Mouse (Mus musculus) limb, embryonic 11.5 days (tissue): ENCODE data around the gene Prim2. TPM values are rescaled to one million over a fixed set of nuclear protein-coding genes. Genes with fewer than 3 reads are reported as not detected.

Source experiments
- ATAC-seq: fragments of 200-750 bp; cut with Nextera tagmentation; 2 replicates; pipeline ENCODE4 v1.8.0; 2017; ENCODE audit warnings: low read depth; ENCODE audit not compliant: insufficient number of reproducible peaks, low FRiP score, low TSS enrichment
- DNase-seq: peaks from one replicate; pipeline ENCODE4 v3.0.0-alpha.2; 2015; ENCODE audit warnings: low spot score
- H3K27ac ChIP-seq: fragments of 300-500 bp; sonication (generic); replicated peaks from 2 replicates; pipeline ENCODE4 v1.5.1; 2014; ENCODE audit warnings: low read depth, mild to moderate bottlenecking, low read length
- H3K27me3 ChIP-seq: fragments of 300-500 bp; sonication (generic); 2 replicates; pipeline ENCODE4 v1.6.1; 2014; ENCODE audit warnings: mild to moderate bottlenecking, low read length, mixed read lengths; ENCODE audit not compliant: control insufficient read depth, insufficient read depth
- H3K36me3 ChIP-seq: fragments of 300-500 bp; sonication (generic); 2 replicates; pipeline ENCODE4 v1.6.1; 2014; ENCODE audit warnings: mild to moderate bottlenecking, low read length, moderate library complexity, mixed read lengths; ENCODE audit not compliant: control insufficient read depth, insufficient read depth
- H3K4me1 ChIP-seq: fragments of 300-500 bp; sonication (generic); 2 replicates; pipeline ENCODE4 v1.6.1; 2014; ENCODE audit warnings: low read length, mixed read lengths; ENCODE audit not compliant: control insufficient read depth, insufficient read depth
- H3K4me2 ChIP-seq: fragments of 300-500 bp; sonication (generic); 2 replicates; pipeline ENCODE4 v1.6.1; 2014; ENCODE audit warnings: low read depth, mild to moderate bottlenecking, moderate library complexity; ENCODE audit not compliant: severe bottlenecking
- H3K4me3 ChIP-seq: fragments of 300-500 bp; sonication (generic); 2 replicates; pipeline ENCODE4 v1.5.1; 2014; ENCODE audit warnings: low read depth, low read length
- H3K9ac ChIP-seq: fragments of 300-500 bp; sonication (generic); 2 replicates; pipeline ENCODE4 v1.6.1; 2014; ENCODE audit warnings: mild to moderate bottlenecking, low read length
- H3K9me3 ChIP-seq: fragments of 300-500 bp; sonication (generic); 2 replicates; pipeline ENCODE4 v1.6.1; 2016; ENCODE audit warnings: low read length; ENCODE audit not compliant: control insufficient read depth
- WGBS: fragments of 180-500 bp; shearing (Covaris S2); extraction: QIAGEN DNeasy Blood & Tissue Kit; methylation state at CpG from one replicate; pipeline ENCODE4 v1.1.7; 2014; 5-methylcytosine and 5-hydroxymethylcytosine counted together
- polyA plus RNA-seq: library from polyadenylated mRNA; unstranded; fragments of >200 nt; fragmentation: Nextera tagmentation; extraction: Ambion mirVana; gene quantifications from 2 replicates; pipeline ENCODE4 v1.2.1, GENCODE M21; 2014

The Prim2 gene
- polyA plus RNA-seq, 1 experiment from 2014 or later, result 50.5 TPM

DNA sequence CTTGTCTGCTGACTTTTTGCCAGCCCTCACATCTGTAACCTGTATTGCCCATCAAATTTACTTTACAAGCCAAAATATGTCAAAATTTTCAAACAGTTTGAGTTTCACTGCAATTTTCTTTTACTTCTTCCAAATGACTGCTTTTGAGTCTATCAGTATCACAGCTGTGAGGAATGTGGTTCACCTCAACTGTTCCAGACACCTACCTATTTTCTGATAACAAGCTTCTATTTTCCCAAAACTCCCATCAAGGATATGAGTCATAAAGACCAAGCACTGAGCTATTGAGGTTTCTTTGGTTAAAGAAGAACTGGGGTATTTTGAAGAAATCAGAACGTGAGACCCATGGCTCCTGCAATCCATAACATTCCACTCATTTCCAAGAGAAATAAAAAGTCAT, 57.5 kb downstream of the Prim2 start:
- Histone ChIP-seq H3K4me3 (no peak overlapping the region), H3K4me1 (no peaks in the 10 kb centered on the region), H3K9ac (no peak overlapping the region), H3K36me3 (no peaks in the 10 kb centered on the region; the same call in 1 of the 2 replicates), H3K27me3 (no peaks in the 10 kb centered on the region), H3K27ac (no peak overlapping the region), H3K9me3 (0 out of 2 replicates have a peak, but pooled peaks cover 2% of the 10 kb centered on the region), H3K4me2 (no peak overlapping the region)
- DNase-seq (no peak), ATAC-seq (no peak)
- WGBS, result 83% methylated on average over 1 of the region's 1 CpGs

DNA sequence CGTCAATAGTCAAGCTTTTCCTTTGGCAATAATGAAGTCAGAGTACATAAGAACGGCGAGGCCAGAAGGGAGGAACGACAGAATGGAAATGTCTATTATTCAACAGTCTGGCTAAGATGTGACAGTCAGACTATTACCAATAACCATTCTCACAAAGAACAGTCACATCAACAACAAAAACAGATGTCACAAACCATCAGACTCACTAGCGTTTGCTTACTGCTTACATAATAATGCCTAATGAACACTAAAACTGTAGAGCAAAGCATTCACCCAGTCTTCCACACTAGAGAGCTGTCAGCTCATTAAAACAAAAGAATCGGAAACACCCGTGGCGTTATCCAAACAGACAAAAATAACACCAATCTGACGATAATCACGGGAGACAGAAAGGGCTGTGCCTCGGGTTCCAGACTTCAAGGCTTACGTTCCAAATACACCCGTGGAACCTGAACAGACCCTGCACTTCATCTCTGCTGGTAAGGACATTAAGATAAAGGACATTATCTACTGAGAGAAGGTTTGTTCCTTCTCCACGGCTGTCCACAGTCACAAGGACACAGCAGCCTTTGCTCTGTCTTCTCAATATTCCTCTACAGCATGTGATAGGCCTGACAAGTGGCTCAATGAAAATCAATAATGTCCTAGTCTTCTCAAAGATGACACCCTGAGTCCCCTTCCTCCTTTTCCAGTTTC, 59.4 kb downstream of the Prim2 start:
- Histone ChIP-seq H3K4me1 (no peaks in the 10 kb centered on the region), H3K4me2 (no peak overlapping the region), H3K27me3 (no peaks in the 10 kb centered on the region), H3K4me3 (no peak overlapping the region), H3K9me3 (0 out of 2 replicates have a peak, but pooled peaks cover 2% of the 10 kb centered on the region), H3K27ac (no peak overlapping the region), H3K9ac (no peak overlapping the region), H3K36me3 (no peaks in the 10 kb centered on the region; the same call in 1 of the 2 replicates)
- 83% methylated on average over 14 of the region's 14 CpGs for WGBS
- ATAC-seq, result no peak
- DNase-seq, result no peak

DNA sequence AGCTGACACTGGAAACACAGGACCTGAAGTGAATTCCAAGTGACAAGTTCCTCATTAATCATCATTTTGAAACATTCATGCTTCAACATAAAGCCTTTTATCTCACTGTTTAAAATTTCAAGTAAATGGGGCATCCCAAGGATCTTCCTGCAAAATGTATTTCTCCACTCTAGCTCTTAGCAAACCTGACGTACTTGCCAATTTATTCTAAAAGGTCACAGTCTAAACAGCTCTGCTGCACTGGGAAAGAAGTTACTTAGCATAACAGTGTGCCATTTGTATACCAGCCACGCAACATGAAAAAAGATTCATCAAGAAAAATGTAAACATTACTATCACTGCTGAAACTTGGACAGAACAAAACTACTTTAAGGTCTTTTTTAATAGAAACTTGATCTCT, 61.5 kb downstream of the Prim2 start:
- H3K27me3 ChIP-seq, result no peaks in the 10 kb centered on the region
- H3K27ac ChIP-seq, result no peak overlapping the region
- H3K4me2 ChIP-seq, result no peak overlapping the region
- H3K4me1 ChIP-seq, result no peaks in the 10 kb centered on the region
- H3K9me3 ChIP-seq, result 0 out of 2 replicates have a peak, but pooled peaks cover 2% of the 10 kb centered on the region
- no peak overlapping the region for H3K9ac ChIP-seq
- H3K4me3 ChIP-seq, result no peak overlapping the region
- DNase-seq (no peak), ATAC-seq (no peak)
- no peaks in the 10 kb centered on the region; the same call in 1 of the 2 replicates for H3K36me3 ChIP-seq
- 90% methylated on average over 2 of the region's 2 CpGs for WGBS

DNA sequence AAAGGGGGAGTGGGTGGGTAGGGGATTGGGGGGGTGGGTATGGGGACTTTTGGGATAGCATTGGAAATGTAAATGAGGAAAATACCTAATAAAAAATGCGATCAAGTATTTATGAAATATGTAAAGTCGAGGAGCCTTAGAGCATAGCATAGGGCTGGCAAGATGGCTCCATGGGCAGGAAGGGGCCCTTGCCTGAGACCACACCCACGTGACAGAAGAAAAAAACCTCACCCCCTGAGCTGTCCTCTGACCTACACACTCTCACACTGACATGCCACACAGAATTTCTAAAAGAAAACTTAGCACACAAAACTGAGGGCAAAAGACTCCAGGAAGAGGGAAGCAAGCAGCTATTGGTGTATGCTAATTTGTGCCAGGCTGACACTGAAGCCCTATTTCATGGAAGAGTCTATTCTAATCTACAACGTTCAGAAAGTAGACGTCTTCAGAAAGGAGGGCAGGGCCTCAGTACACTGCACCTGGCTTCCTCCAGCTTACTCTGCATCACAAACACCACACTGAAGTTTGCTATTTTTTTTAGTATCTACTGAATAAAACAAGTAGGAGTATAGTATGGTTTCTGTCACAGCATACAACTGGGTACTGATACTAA, 65.4 kb downstream of the Prim2 start:
- no peak overlapping the region for H3K9ac ChIP-seq
- no peak overlapping the region for H3K4me2 ChIP-seq
- no peaks in the 10 kb centered on the region for H3K27me3 ChIP-seq
- ATAC-seq (no peak), DNase-seq (no peak)
- no peak overlapping the region for H3K4me3 ChIP-seq
- H3K27ac ChIP-seq, result no peak overlapping the region
- 0 out of 2 replicates have a peak, but pooled peaks cover 2% of the 10 kb centered on the region for H3K9me3 ChIP-seq
- WGBS, result 91% methylated on average over 5 of the region's 5 CpGs
- no peaks in the 10 kb centered on the region; the same call in 1 of the 2 replicates for H3K36me3 ChIP-seq
- H3K4me1 ChIP-seq, result no peaks in the 10 kb centered on the region

- ATAC-seq (no peak), DNase-seq (no peak)
- H3K4me1 ChIP-seq, result no peaks in the 10 kb centered on the region
- no peaks in the 10 kb centered on the region for H3K9me3 ChIP-seq
- no peaks in the 10 kb centered on the region; the same call in 1 of the 2 replicates for H3K36me3 ChIP-seq
- no peaks in the 10 kb centered on the region for H3K27me3 ChIP-seq
- H3K9ac ChIP-seq, result no peak overlapping the region
- 94% methylated on average over 3 of the region's 3 CpGs for WGBS
- no peak overlapping the region for H3K4me2 ChIP-seq
- no peak overlapping the region for H3K4me3 ChIP-seq
- no peak overlapping the region for H3K27ac ChIP-seq
Observed at GRCm38 (mm10) chr1:33599698-33600097, 69.9 kb downstream of the Prim2 start.

GRCm38 (mm10) chr1:33599019-33599667, 70.5 kb downstream of the Prim2 start:
- H3K36me3 ChIP-seq, result no peaks in the 10 kb centered on the region; the same call in 1 of the 2 replicates
- H3K27me3 ChIP-seq, result no peaks in the 10 kb centered on the region
- no peaks in the 10 kb centered on the region for H3K4me1 ChIP-seq
- no peaks in the 10 kb centered on the region for H3K9me3 ChIP-seq
- 88% methylated on average over 5 of the region's 5 CpGs for WGBS
- DNase-seq (peak; percentile 9), ATAC-seq (no peak)
- no peak overlapping the region for H3K9ac ChIP-seq
- no peak overlapping the region for H3K27ac ChIP-seq
- no peak overlapping the region for H3K4me3 ChIP-seq
- no peak overlapping the region for H3K4me2 ChIP-seq

GRCm38 (mm10) chr1:33597043-33597442, 72.6 kb downstream of the Prim2 start:
- H3K4me1 ChIP-seq, result no peaks in the 10 kb centered on the region
- no peak for ATAC-seq
- no peak overlapping the region for H3K9ac ChIP-seq
- no peak overlapping the region for H3K4me3 ChIP-seq
- H3K27me3 ChIP-seq, result no peaks in the 10 kb centered on the region
- no peak overlapping the region for H3K4me2 ChIP-seq
- no peak overlapping the region for H3K27ac ChIP-seq
- 88% methylated on average over 1 of the region's 1 CpGs for WGBS
- DNase-seq, result no peak
- no peaks in the 10 kb centered on the region; the same call in 1 of the 2 replicates for H3K36me3 ChIP-seq
- H3K9me3 ChIP-seq, result no peaks in the 10 kb centered on the region

GRCm38 (mm10) chr1:33595936-33596335, 73.7 kb downstream of the Prim2 start:
- Histone ChIP-seq H3K36me3 (no peaks in the 10 kb centered on the region; the same call in 1 of the 2 replicates), H3K27me3 (no peaks in the 10 kb centered on the region), H3K4me2 (no peak overlapping the region), H3K27ac (no peak overlapping the region), H3K9ac (no peak overlapping the region), H3K4me1 (no peaks in the 10 kb centered on the region), H3K4me3 (no peak overlapping the region), H3K9me3 (no peaks in the 10 kb centered on the region)
- no peak for ATAC-seq
- DNase-seq, result no peak
- WGBS, result 89% methylated on average over 2 of the region's 2 CpGs
